Mouse (Mus musculus) stomach, postnatal 0 days (tissue): ENCODE measurements around the gene Dynll1.

Experiments
- CTCF ChIP-seq: IDR thresholded peaks from 2 replicates; pipeline ENCODE4 v1.5.1; 2016; ENCODE audit warnings: antibody characterized with exemption, low read depth, mild to moderate bottlenecking, moderate library complexity
- EP300 ChIP-seq: optimal IDR thresholded peaks from 2 replicates; pipeline ENCODE3; 2016; ENCODE audit warnings: antibody characterized with exemption

DNA sequence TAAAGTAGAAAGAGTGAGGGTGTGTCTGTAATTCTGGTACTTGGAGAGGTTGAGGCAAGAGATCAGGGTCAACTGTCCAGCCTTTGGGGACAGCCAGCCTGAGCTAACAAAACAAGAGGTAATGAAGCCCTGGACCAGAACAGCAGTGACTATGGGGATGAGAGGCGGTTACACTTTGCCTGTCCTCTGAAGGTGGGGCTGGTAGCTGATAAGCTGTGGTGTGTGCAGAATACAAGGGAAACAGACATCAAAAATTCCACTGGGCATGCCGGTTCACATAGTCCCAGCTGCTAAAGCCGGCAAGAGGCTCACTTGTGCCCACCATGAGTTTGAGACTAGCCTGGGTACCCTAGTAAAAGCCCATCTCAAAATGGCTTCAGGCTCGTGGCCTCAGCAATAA is 11.6 kb upstream of the Dynll1 start:
- no peak for TF ChIP-seq CTCF
- no peak for TF ChIP-seq EP300
